Mouse (Mus musculus) kidney, adult 18-20 months (tissue): Measurements from ENCODE around the gene Mark1.

Experiments
- DNase-seq: peaks from one replicate; pipeline ENCODE4 v3.0.0; 2021

The Mark1 gene

DNA sequence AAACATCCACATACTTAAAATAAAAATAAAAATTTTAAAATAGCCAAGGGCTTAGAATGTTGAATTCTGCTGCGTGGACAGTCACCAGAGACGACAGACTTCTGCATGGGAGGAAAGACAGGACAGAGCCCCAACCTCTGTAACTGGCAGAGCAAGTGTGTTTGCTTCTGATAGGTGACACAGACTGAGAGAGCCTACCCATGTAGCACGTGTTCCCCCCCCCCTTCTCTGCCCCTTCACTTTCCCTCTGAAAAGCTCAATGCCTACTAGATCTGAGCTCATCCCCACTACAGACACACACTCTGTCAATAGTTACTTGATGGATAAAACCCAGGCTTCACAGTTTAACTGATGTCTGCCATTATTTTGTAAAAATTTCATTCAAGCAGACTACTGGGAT, 152.4 kb downstream of the Mark1 start:
- DNase-seq = no peak
